Comparison of ENCODE assay signal across 24 mouse cellular contexts in genomic region chr16:31521786-31522185, GRCm38 (mm10).
DNase-seq lines count a peak whose midpoint lies in the region; ATAC-seq and TF ChIP-seq lines count a peak whose summit lies in the region.
"Had no signal": no experiment of that assay in that cellular context is flagged by ENCODE, and none has a peak within 500 bp of the region (broad histone marks: within the 10 kb centered on the region; RNA-seq: fewer than 3 reads in every experiment).

No protein-coding gene starts in this region.

- intact Hi-C loops in left cerebral cortex, postnatal 36 days (cut with DNase I) = no loop called here

- no peak for TF ChIP-seq POLR2A in liver, adult 2 months (IDR thresholded peaks at IDR 0.05; ENCODE audit: extremely low read depth, insufficient read depth, low read length)

- 0 out of 2 replicates have a peak, but pooled peaks cover 4% of the 10 kb centered on the region for H3K9me3 ChIP-seq in liver, embryonic 12.5 days (replicated peaks)
- H3K9me3 ChIP-seq in liver, postnatal 0 days (ENCODE audit: low read length) = no peaks in the 10 kb centered on the region
- no peaks in the 10 kb centered on the region for H3K9me3 ChIP-seq in midbrain, embryonic 14.5 days (ENCODE audit: control insufficient read depth, low read length)

- H3K27ac ChIP-seq in liver, adult 2 months (replicated peaks; ENCODE audit: insufficient read depth, low read depth, low read length) = no peak overlapping the region
- H3K27ac ChIP-seq in liver, embryonic 12.5 days = no peak overlapping the region
- no peak overlapping the region for H3K27ac ChIP-seq in liver, postnatal 0 days (ENCODE audit: low read depth)
- peak overlapping the region; percentile 93 for H3K27ac ChIP-seq in brown adipose tissue, adult 24 weeks (replicated peaks; ENCODE audit: low read depth, low read length)
- no peak overlapping the region for H3K27ac ChIP-seq in midbrain, embryonic 14.5 days (replicated peaks; ENCODE audit: low read depth, low read length)

- H3K79me2 ChIP-seq in liver, adult 2 months (ENCODE audit: control insufficient read depth, insufficient read depth, low read length) = no peaks in the 10 kb centered on the region

- 27% methylated on average over 6 of the region's 6 CpGs for WGBS in liver, adult 2 months
- WGBS in liver, embryonic 12.5 days (ENCODE audit: insufficient replicate concordance) = 53% methylated on average over 6 of the region's 6 CpGs
- 31% methylated on average over 6 of the region's 6 CpGs for WGBS in liver, postnatal 0 days (ENCODE audit: insufficient replicate concordance)
- WGBS in midbrain, embryonic 14.5 days = 77% methylated on average over 6 of the region's 6 CpGs

- no peak for TF ChIP-seq CTCF in liver, adult 2 months (IDR thresholded peaks at IDR 0.05; ENCODE audit: low read depth, low read length)
- TF ChIP-seq CTCF in liver, postnatal 0 days (IDR thresholded peaks at IDR 0.05; ENCODE audit: low read depth) = no peak

- H3K9ac ChIP-seq in liver, adult 2 months (ENCODE audit: low read depth, low read length) = no peak overlapping the region
- no peak overlapping the region for H3K9ac ChIP-seq in liver, embryonic 12.5 days
- no peak overlapping the region for H3K9ac ChIP-seq in liver, postnatal 0 days (replicated peaks)
- H3K9ac ChIP-seq in midbrain, embryonic 14.5 days (replicated peaks; ENCODE audit: low read length) = no peak overlapping the region

- no peak overlapping the region for H3K4me3 ChIP-seq in liver, adult 2 months (ENCODE audit: insufficient read depth, low read depth, low read length)
- no peak overlapping the region for H3K4me3 ChIP-seq in liver, embryonic 12.5 days
- H3K4me3 ChIP-seq in liver, postnatal 0 days (ENCODE audit: low read depth, low read length) = no peak overlapping the region
- no peak overlapping the region for H3K4me3 ChIP-seq in brown adipose tissue, adult 24 weeks (ENCODE audit: insufficient read depth, low read depth, low read length)
- H3K4me3 ChIP-seq in midbrain, embryonic 14.5 days (replicated peaks; ENCODE audit: low read depth, low read length) = no peak overlapping the region

- no peak for ATAC-seq in liver, embryonic 12.5 days
- peak; percentile 68; the same call in 1 of the 2 replicates for ATAC-seq in liver, postnatal 0 days
- ATAC-seq in midbrain, embryonic 14.5 days (ENCODE audit: low FRiP score, low TSS enrichment) = no peak
- ATAC-seq: activated CD4-positive, CD25-positive, alpha-beta regulatory T cell, adult 4 months; CD4-positive, CD25-positive, alpha-beta regulatory T cell, adult 4 months; Patski had no signal

- H3K4me2 ChIP-seq in liver, embryonic 12.5 days = no peak overlapping the region
- H3K4me2 ChIP-seq in liver, postnatal 0 days (ENCODE audit: low read depth, low read length) = no peak overlapping the region
- no peak overlapping the region for H3K4me2 ChIP-seq in midbrain, embryonic 14.5 days (ENCODE audit: low read length)

- no peaks in the 10 kb centered on the region for H3K27me3 ChIP-seq in liver, adult 2 months (ENCODE audit: control insufficient read depth, insufficient read depth, low read length)
- H3K27me3 ChIP-seq in liver, embryonic 12.5 days (replicated peaks) = peaks cover 25% of the 10 kb centered on the region
- H3K27me3 ChIP-seq in liver, postnatal 0 days (ENCODE audit: insufficient read depth, low read length) = no peaks in the 10 kb centered on the region
- H3K27me3 ChIP-seq in midbrain, embryonic 14.5 days (ENCODE audit: control insufficient read depth, insufficient read depth, low read length) = no peaks in the 10 kb centered on the region
- H3K27me3 ChIP-seq: CH12.LX, Patski had no signal

- peak; percentile 82 for DNase-seq in liver, adult 2 months (ENCODE audit: extremely low read depth, low read depth, low spot score)
- no peak for DNase-seq in liver, postnatal 0 days
- DNase-seq in liver = no peak
- DNase-seq in adipocyte (ENCODE audit: low spot score) = peak; percentile 64
- DNase-seq in midbrain, embryonic 14.5 days = no peak
- no peak for DNase-seq in left cerebral cortex, postnatal 36 days (ENCODE audit: low spot score in 2 of 2)
- DNase-seq: adrenal gland, adult 2 months; adrenal gland, adult 8-10 months; adrenal gland, postnatal 10 days; adrenal gland, postnatal 14 days; adrenal gland, postnatal 25 days; adrenal gland, postnatal 36 days; B cell, adult 2 months; cerebellum, adult 11 months; cerebellum, adult 11-12 months; cerebellum, adult 18-20 months; cerebellum, adult 2 months had no signal

- H3K4me1 ChIP-seq in liver, adult 2 months (ENCODE audit: control insufficient read depth, insufficient read depth, low read length) = peaks cover 4% of the 10 kb centered on the region; the same call in 1 of the 2 replicates
- H3K4me1 ChIP-seq in liver, embryonic 12.5 days = no peaks in the 10 kb centered on the region
- H3K4me1 ChIP-seq in liver, postnatal 0 days (ENCODE audit: insufficient read depth) = peaks cover 4% of the 10 kb centered on the region
- peaks cover 7% of the 10 kb centered on the region; the same call in 1 of the 2 replicates for H3K4me1 ChIP-seq in brown adipose tissue, adult 24 weeks (ENCODE audit: control insufficient read depth, insufficient read depth, insufficient read length, low read length)
- H3K4me1 ChIP-seq in midbrain, embryonic 14.5 days (ENCODE audit: control insufficient read depth, insufficient read depth, low read length) = no peaks in the 10 kb centered on the region

- no peak for TF ChIP-seq EP300 in liver, postnatal 0 days (IDR thresholded peaks at IDR 0.05; ENCODE audit: low read depth)

- no peaks in the 10 kb centered on the region for H3K36me3 ChIP-seq in liver, adult 2 months (ENCODE audit: control insufficient read depth, insufficient read depth, low read length)
- H3K36me3 ChIP-seq in liver, embryonic 12.5 days = no peaks in the 10 kb centered on the region
- no peaks in the 10 kb centered on the region for H3K36me3 ChIP-seq in liver, postnatal 0 days (replicated peaks; ENCODE audit: insufficient read depth, low read length)
- H3K36me3 ChIP-seq in midbrain, embryonic 14.5 days (ENCODE audit: control insufficient read depth, insufficient read depth, low read length) = no peaks in the 10 kb centered on the region
- H3K36me3 ChIP-seq: G1E had no signal

Comparison
In these comparisons a context has a peak if more than half of its experiments do, and no peak if none do; other contexts are left out.
1. DNase-seq: peak in liver, adult 2 months (single experiment) and adipocyte (single experiment); none in liver, postnatal 0 days (single experiment), liver (single experiment), midbrain, embryonic 14.5 days (single experiment) and left cerebral cortex, postnatal 36 days (0 of 2).